Mouse (Mus musculus): ENCODE measurements around the gene Olfr788.

Olfr788 gene

DNA sequence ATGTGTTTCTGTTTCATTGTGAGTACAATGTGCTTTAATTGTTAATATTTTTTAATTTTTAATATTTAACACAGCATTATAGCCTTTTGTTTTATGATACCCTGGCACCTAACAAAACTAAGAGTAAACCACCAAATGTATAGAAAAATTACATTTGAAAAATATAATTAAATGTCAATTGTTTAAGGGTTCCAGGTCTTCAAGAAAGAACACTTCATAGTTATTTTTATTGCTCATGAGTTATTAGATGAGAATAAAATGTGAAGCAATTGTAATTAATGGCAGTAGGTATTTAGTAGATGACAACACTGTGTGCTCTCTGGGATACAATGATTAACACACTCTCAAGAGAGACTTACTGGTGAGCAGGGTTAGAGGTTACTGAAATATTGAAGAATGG, at the start of gene Olfr788:
Gene Olfr788 (plus strand): TSS at position 301 of the 400 bp plus-strand sequence.
- no peak for ATAC-seq (ENCODE audit: insufficient number of reproducible peaks, low FRiP score, low TSS enrichment)

DNA sequence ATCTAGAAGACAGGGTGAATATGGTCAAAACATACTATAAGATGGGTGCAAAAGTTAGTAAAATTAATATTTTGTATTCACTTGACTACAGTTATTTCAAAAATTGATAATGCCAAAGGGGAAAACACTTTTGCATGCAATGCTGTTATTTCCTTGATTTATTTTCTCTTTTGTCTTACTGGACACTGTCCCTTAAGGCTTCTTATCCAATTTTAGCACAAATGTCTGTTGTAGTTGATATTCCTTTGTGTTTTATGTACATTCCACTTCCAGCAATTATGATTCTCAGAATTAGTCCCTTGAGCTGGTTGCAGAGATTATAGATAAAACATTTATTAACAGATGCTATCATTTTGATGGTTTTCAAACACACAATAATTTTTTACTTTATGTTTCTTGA, 43.8 kb upstream of the Olfr788 start, which contains the start of gene Olfr786:
Gene Olfr786 (plus strand): TSS at position 301 of the 400 bp plus-strand sequence.
- no peak for ATAC-seq (ENCODE audit: insufficient number of reproducible peaks, low FRiP score, low TSS enrichment)

DNA sequence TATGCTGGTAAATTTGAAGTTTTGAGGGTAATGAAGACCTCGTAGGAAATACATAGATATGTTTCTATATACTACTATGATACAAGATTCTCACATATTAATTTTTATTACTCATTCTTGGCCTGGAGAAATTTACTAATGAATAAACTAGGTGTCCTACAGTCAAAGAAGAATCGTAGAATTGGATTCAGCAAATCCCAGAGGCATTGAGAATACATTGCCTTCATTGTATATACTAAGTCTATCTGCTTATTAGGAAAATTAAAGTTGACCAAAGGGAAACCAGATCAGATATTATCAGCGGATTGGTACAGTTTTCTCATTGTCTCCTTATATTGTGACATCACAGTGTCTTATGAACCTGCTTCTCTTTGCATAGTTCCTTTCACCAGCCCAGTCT, 9.2 kb upstream of the Olfr788 start, which contains the start of gene Olfr787:
Gene Olfr787 (plus strand): TSS at position 301 of the 400 bp plus-strand sequence.
- ATAC-seq (ENCODE audit: insufficient number of reproducible peaks, low FRiP score, low TSS enrichment), result no peak

DNA sequence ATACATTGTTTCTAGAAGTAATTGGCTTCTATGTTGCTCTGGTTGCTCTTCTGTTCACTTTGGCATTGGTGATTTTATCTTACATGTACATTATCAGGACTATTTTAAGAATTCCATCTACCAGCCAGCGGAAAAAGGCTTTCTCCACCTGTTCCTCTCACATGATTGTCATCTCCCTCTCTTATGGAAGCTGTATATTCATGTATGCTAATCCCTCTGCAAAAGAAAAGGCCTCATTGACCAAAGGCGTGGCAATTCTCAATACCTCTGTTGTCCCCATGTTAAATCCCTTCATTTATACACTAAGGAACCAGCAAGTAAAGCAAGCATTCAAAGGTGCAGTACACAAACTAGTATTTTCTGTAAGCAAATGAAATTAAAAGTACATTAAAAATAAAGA, 2.5 kb downstream of the Olfr788 start:
- no peak for ATAC-seq (ENCODE audit: insufficient number of reproducible peaks, low FRiP score, low TSS enrichment)

DNA sequence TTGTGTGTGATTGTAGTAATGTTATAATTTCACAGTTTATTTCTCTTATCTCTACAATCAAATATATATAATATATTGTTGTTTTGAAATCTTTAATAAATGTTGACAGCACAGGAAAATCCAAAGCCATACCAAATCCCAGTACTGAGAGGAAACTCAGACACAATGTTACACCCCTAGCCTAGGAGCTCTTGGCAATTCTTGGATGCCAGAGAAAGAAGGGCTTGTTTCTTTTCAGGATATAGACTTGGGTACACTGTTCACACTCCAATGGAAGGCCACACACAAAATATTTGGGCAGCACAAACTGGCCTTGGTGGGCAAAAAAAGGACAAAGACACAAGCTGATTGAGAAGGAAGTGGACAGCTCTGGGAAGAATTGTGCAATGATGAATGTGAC, 2.9 kb downstream of the Olfr788 start:
- ATAC-seq (ENCODE audit: insufficient number of reproducible peaks, low FRiP score, low TSS enrichment), result no peak

DNA sequence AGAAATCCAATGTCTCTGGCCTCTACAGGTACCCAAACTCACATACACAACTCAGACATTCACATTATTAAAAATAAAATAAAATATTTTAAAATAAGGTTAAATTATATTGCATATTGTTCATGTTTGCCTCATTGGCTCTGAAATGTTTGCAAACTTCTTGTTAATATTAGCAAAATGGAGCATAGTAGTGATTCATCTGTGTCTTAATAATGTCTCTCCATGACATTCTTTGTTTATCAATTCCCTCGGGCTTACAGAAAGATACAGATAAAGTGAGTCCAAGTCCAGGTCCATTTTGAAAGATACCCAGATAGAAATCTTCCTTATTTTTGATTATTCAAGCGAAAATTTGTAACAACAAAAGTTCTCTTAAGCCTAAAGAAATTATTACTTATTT, 13.7 kb downstream of the Olfr788 start, which contains the start of gene Olfr789:
Gene Olfr789 (plus strand): TSS at position 301 of the 400 bp plus-strand sequence.
- ATAC-seq (ENCODE audit: insufficient number of reproducible peaks, low FRiP score, low TSS enrichment), result no peak

DNA sequence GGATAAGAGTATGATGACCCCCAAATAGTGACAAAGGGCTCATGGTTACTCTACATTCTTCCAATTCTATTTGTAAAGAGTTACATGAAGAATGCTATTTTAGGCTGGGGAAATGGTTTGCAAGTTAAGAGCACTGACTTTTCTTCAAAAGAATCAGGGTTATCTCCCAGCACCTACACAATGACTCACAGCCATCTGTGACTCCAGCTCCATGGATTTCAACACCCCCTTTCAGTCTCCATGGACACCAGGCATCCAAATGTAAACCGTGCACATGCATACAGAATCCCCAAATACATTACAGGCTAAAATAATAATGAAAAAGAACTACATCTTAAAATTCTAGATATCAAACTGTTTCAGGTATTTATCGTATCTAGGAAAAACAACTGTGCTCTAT, 19.3 kb downstream of the Olfr788 start:
- no peak for ATAC-seq (ENCODE audit: insufficient number of reproducible peaks, low FRiP score, low TSS enrichment)

DNA sequence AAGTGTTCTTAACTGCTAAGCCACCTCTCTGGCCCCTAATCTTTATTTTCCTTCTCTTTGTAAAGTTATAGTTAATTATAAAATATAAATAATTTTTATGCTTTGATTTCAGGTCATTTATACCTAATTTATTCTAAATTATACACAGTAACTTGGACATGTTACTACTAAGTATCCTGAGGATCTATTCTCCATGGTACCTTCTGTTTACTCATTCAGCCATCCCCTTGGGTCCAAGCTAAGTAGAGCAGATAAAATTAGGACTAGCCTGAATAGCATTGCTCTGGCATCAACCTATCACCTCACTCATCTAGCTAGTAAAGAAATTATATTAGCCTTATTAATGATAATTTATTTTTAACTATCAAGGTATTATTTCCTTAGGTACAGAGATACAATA, 27.4 kb downstream of the Olfr788 start, which contains the start of gene Olfr790:
Gene Olfr790 (plus strand): TSS at position 301 of the 400 bp plus-strand sequence.
- no peak for ATAC-seq (ENCODE audit: insufficient number of reproducible peaks, low FRiP score, low TSS enrichment)

DNA sequence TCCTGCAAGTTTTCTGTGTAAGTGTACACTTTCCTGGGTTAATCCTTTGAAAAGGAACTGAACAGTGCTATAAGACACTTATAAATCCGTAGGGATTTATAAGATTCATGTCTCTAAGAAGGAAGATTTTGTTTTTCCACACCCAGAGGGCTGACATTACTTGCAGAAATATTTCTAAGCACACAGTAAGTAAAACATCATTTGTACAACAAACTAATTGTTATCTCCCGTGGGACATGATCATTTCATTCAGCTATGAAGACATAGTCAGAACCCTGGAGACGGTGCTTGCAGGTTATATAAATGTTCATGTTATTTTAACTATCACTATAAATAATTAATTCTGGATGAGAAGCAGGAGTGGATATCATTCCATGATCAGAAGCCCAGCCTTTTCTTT, 50.7 kb downstream of the Olfr788 start, which contains the start of gene Olfr791:
Gene Olfr791 (plus strand): TSS at position 301 of the 400 bp plus-strand sequence.
- no peak for ATAC-seq (ENCODE audit: insufficient number of reproducible peaks, low FRiP score, low TSS enrichment)
